Mouse (Mus musculus) midbrain, embryonic 16.5 days (tissue): ENCODE results near the gene Cd44. TPM values are rescaled to one million over a fixed set of nuclear protein-coding genes. Genes with fewer than 3 reads are reported as not detected.
A peak's percentile ranks its signal among the peaks of the same experiment; 100 is the strongest.

Experiments
- ATAC-seq: fragments of 200-750 bp; cut with Nextera tagmentation; 2 replicates; pipeline ENCODE4 v1.8.0; 2017; ENCODE audit warnings: moderate TSS enrichment
- H3K27ac ChIP-seq: fragments of 300-500 bp; sonication (generic); 2 replicates; pipeline ENCODE4 v1.5.1; 2014; ENCODE audit warnings: mild to moderate bottlenecking, low read length, mixed read lengths
- H3K27me3 ChIP-seq: fragments of 300-500 bp; sonication (generic); 2 replicates; pipeline ENCODE4 v1.6.1; 2014; ENCODE audit warnings: low read depth, low read length, mixed read lengths; ENCODE audit not compliant: control insufficient read depth, insufficient read depth
- H3K36me3 ChIP-seq: fragments of 300-500 bp; sonication (generic); 2 replicates; pipeline ENCODE4 v1.6.1; 2014; ENCODE audit warnings: mild to moderate bottlenecking, low read length, moderate library complexity, mixed read lengths; ENCODE audit not compliant: control insufficient read depth, insufficient read depth
- H3K4me1 ChIP-seq: fragments of 300-500 bp; sonication (generic); 2 replicates; pipeline ENCODE4 v1.6.1; 2014; ENCODE audit warnings: mild to moderate bottlenecking, low read length, mixed read lengths; ENCODE audit not compliant: control insufficient read depth, insufficient read depth
- H3K4me2 ChIP-seq: fragments of 300-500 bp; sonication (generic); 2 replicates; pipeline ENCODE4 v1.6.1; 2014; ENCODE audit warnings: mild to moderate bottlenecking, low read length, mixed read lengths
- H3K4me3 ChIP-seq: fragments of 300-500 bp; sonication (generic); 2 replicates; pipeline ENCODE4 v1.5.1; 2014; ENCODE audit warnings: low read depth, mild to moderate bottlenecking, low read length, moderate library complexity, mixed read lengths
- H3K9ac ChIP-seq: fragments of 300-500 bp; sonication (generic); 2 replicates; pipeline ENCODE4 v1.6.1; 2014; ENCODE audit warnings: low read depth, low read length, mixed read lengths
- H3K9me3 ChIP-seq: fragments of 300-500 bp; sonication (generic); replicated peaks from 2 replicates; pipeline ENCODE4 v1.6.1; 2014; ENCODE audit warnings: mild to moderate bottlenecking, low read length, mixed read lengths; ENCODE audit not compliant: control insufficient read depth, poor library complexity, severe bottlenecking
- WGBS: fragments of 180-500 bp; shearing (Covaris S2); extraction: QIAGEN DNeasy Blood & Tissue Kit; methylation state at CpG from one replicate; pipeline ENCODE4 v1.1.7; 2014; 5-methylcytosine and 5-hydroxymethylcytosine counted together
- polyA plus RNA-seq: library from polyadenylated mRNA; unstranded; fragments of >200 nt; fragmentation: Nextera tagmentation; extraction: Ambion mirVana; gene quantifications from 2 replicates; pipeline ENCODE4 v1.2.1, GENCODE M21; 2015

Gene Cd44
- polyA plus RNA-seq, 1 experiment from 2014 or later, result 2.5 TPM

GRCm38 (mm10) chr2:102905604-102906003, 4.1 kb upstream of the Cd44 start:
- no peaks in the 10 kb centered on the region for H3K27me3 ChIP-seq
- no peak for ATAC-seq
- no peaks in the 10 kb centered on the region for H3K36me3 ChIP-seq
- no peak overlapping the region for H3K27ac ChIP-seq
- H3K9ac ChIP-seq, result no peak overlapping the region
- 75% methylated on average over 3 of the region's 3 CpGs for WGBS
- H3K9me3 ChIP-seq, result no peaks in the 10 kb centered on the region
- H3K4me2 ChIP-seq, result no peak overlapping the region
- peaks cover 3% of the 10 kb centered on the region; the same call in 1 of the 2 replicates for H3K4me1 ChIP-seq
- H3K4me3 ChIP-seq, result no peak overlapping the region

- no peak overlapping the region; the same call in 1 of the 2 replicates for H3K4me3 ChIP-seq
- H3K27ac ChIP-seq, result no peak overlapping the region
- H3K9me3 ChIP-seq, result no peaks in the 10 kb centered on the region
- ATAC-seq, result no peak
- H3K36me3 ChIP-seq, result no peaks in the 10 kb centered on the region
- 14% methylated on average over 3 of the region's 3 CpGs for WGBS
- 0 out of 2 replicates have a peak overlapping the region, but pooled peaks have one; percentile 21 for H3K9ac ChIP-seq
- H3K4me1 ChIP-seq, result peaks cover 3% of the 10 kb centered on the region; the same call in 1 of the 2 replicates
- H3K27me3 ChIP-seq, result no peaks in the 10 kb centered on the region
- H3K4me2 ChIP-seq, result peak overlapping the region; percentile 59
These were observed 361 bp upstream of the Cd44 start for GRCm38 (mm10) chr2:102901828-102902223.

GRCm38 (mm10) chr2:102900230-102900721, 1.2 kb downstream of the Cd44 start:
- H3K4me1 ChIP-seq, result peaks cover 3% of the 10 kb centered on the region; the same call in 1 of the 2 replicates
- no peak for ATAC-seq
- no peaks in the 10 kb centered on the region for H3K36me3 ChIP-seq
- no peak overlapping the region for H3K4me2 ChIP-seq
- H3K9me3 ChIP-seq, result no peaks in the 10 kb centered on the region
- H3K9ac ChIP-seq, result no peak overlapping the region
- H3K27me3 ChIP-seq, result no peaks in the 10 kb centered on the region
- 63% methylated on average over 7 of the region's 7 CpGs for WGBS
- no peak overlapping the region for H3K4me3 ChIP-seq
- no peak overlapping the region for H3K27ac ChIP-seq

- H3K4me1 ChIP-seq, result peaks cover 3% of the 10 kb centered on the region; the same call in 1 of the 2 replicates
- no peaks in the 10 kb centered on the region for H3K27me3 ChIP-seq
- 75% methylated on average over 3 of the region's 3 CpGs for WGBS
- H3K9me3 ChIP-seq, result no peaks in the 10 kb centered on the region
- no peak overlapping the region for H3K4me3 ChIP-seq
- no peaks in the 10 kb centered on the region for H3K36me3 ChIP-seq
- H3K9ac ChIP-seq, result no peak overlapping the region
- ATAC-seq, result no peak
- H3K4me2 ChIP-seq, result no peak overlapping the region
- no peak overlapping the region for H3K27ac ChIP-seq
These were observed 2.2 kb downstream of the Cd44 start for GRCm38 (mm10) chr2:102899238-102899637.

- 83% methylated on average over 3 of the region's 3 CpGs for WGBS
- no peak for ATAC-seq
- no peak overlapping the region for H3K4me3 ChIP-seq
These were observed 2.9 kb downstream of the Cd44 start for GRCm38 (mm10) chr2:102898585-102898984.

GRCm38 (mm10) chr2:102896154-102896553, 5.3 kb downstream of the Cd44 start:
- WGBS, result 90% methylated on average over 8 of the region's 8 CpGs
- no peak for ATAC-seq
- no peaks in the 10 kb centered on the region for H3K36me3 ChIP-seq
- no peak overlapping the region for H3K27ac ChIP-seq
- no peaks in the 10 kb centered on the region for H3K27me3 ChIP-seq
- H3K4me2 ChIP-seq, result no peak overlapping the region
- H3K9me3 ChIP-seq, result no peaks in the 10 kb centered on the region
- no peak overlapping the region for H3K4me3 ChIP-seq
- H3K9ac ChIP-seq, result no peak overlapping the region
- peaks cover 2% of the 10 kb centered on the region; the same call in 1 of the 2 replicates for H3K4me1 ChIP-seq

More at GRCm38 (mm10) chr2:102898585-102898984, 2.9 kb downstream of the Cd44 start:
- Histone ChIP-seq H3K9me3 (no peaks in the 10 kb centered on the region), H3K27me3 (no peaks in the 10 kb centered on the region), H3K4me2 (no peak overlapping the region), H3K4me1 (peaks cover 3% of the 10 kb centered on the region; the same call in 1 of the 2 replicates), H3K36me3 (no peaks in the 10 kb centered on the region), H3K9ac (no peak overlapping the region), H3K27ac (no peak overlapping the region)

- Histone ChIP-seq H3K4me1 (no peaks in the 10 kb centered on the region), H3K9me3 (no peaks in the 10 kb centered on the region), H3K27ac (no peak overlapping the region), H3K9ac (no peak overlapping the region), H3K27me3 (no peaks in the 10 kb centered on the region), H3K36me3 (no peaks in the 10 kb centered on the region), H3K4me2 (no peak overlapping the region), H3K4me3 (no peak overlapping the region)
- ATAC-seq, result no peak
- WGBS, result 71% methylated on average over 1 of the region's 1 CpGs
These were observed 6.3 kb downstream of the Cd44 start for GRCm38 (mm10) chr2:102895197-102895596.

- Histone ChIP-seq H3K4me2 (no peak overlapping the region), H3K9ac (no peak overlapping the region), H3K9me3 (no peaks in the 10 kb centered on the region), H3K36me3 (no peaks in the 10 kb centered on the region), H3K4me3 (no peak overlapping the region), H3K4me1 (no peaks in the 10 kb centered on the region), H3K27ac (no peak overlapping the region), H3K27me3 (no peaks in the 10 kb centered on the region)
- ATAC-seq, result no peak
- 83% methylated on average over 4 of the region's 4 CpGs for WGBS
These were observed 6.7 kb downstream of the Cd44 start for GRCm38 (mm10) chr2:102894785-102895184.

- H3K9me3 ChIP-seq, result no peaks in the 10 kb centered on the region
- H3K36me3 ChIP-seq, result no peaks in the 10 kb centered on the region
- WGBS, result 25% methylated on average over 3 of the region's 3 CpGs
- ATAC-seq, result no peak
- no peak overlapping the region for H3K9ac ChIP-seq
- H3K4me1 ChIP-seq, result no peaks in the 10 kb centered on the region
- no peak overlapping the region for H3K27ac ChIP-seq
- no peak overlapping the region for H3K4me2 ChIP-seq
- no peaks in the 10 kb centered on the region for H3K27me3 ChIP-seq
- H3K4me3 ChIP-seq, result no peak overlapping the region
These were observed 12.7 kb downstream of the Cd44 start for GRCm38 (mm10) chr2:102888688-102889225.
